Mouse (Mus musculus) kidney, adult 8-10 months (tissue): ENCODE measurements around the gene Blnk.

Experiments
- DNase-seq, 2 experiments: peaks; one replicate each; pipeline ENCODE4 v3.0.0; 2022

Blnk gene

DNA sequence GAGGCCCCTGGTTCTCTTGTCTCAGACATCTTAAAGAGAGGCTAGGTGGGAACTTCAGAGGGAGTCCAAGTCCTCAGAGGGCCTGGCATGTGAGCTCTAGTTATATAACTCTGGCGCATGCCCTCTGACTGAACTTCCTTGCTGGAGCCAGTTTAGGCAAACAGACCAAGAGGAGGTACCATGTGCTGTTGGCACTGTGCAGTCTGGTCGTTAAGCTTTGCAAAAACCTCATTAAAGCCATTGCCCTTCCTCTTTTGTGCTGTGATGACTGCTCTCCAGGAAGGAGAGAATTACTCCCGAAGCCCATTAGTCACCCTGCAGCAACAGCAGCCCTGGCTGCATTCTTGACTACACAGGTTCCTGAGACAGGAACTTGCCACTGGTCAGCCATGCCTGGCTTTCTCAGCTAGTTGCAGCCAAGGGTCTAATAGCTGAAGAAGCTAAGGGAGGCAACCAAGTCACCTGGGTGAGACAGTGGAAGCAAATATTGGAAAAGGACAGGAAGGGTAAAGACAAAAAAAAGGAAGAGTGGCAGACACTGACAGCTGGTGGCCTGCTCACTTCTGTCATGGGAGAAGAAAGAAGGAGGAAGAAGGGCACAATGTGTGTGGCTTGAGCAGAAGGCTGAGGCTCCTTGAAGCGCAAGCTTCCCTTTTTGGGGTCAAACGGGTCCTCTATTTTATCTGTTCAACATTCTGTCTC lies 4.3 kb upstream of the Blnk start:
- peak; percentile 66 to 85 for DNase-seq

DNA sequence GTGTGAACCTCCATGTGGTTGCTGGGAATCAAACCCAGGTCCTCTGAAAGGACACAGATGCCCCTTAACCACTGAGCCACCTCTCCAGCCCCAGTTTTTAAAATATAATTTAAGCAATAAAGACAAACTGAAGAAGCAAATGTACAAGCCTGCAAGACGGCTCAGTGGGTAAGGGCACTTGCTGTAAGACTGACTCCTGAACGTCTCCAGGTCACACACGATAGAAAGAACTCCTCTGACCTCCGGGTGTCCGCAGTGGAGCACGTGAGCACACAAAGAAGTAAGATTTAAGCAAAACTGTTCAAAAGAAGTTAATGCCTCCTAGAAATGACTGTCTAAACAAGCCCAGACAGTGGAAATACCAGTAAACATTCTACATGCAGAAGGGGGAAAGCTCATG lies 2.4 kb upstream of the Blnk start:
- DNase-seq = no peak

DNA sequence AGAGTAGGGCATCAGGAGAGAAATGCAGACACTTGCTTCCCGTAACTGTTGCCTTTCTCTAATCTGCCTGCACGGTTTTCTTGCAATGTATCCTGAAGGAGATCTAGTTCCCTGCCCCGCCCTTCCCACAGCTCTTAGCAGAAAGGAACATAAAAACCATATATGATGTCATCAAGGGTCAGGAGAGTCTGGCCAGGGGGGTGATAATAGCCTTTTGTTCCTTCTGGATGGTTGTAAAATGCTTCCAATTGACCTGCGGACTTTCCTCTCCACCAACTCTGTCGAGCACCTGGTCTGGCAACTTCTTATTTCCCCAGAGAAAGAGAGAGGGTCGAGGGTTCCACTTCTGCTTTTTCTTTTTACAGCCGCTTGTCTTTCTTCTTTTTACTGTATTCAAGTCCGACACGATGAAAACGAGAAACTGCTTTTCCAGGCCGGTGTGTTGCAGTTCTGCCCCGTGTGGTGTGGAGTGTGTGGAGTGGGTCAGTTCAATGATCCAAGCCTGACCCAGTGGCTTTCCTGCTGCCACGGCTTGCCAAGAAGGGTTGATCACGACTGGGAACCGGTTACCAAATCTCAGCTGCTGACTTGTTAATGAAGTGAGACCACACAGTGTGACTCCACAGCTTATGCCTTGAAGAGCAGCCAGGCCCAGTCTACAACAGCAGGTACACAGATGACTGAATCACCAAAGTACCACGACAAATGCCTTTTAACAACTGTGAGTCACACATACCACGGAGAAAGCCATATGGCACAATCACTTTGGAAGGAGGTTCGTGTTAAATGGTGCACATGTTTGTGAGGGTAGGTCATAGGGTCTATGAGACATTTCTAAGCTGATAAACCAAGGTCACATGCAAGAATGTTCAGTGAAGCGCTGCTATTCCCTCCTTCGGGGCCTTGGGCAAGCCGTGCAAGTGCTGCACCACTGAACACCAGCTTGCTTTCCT lies 1.4 kb upstream of the Blnk start:
- DNase-seq = peak; percentile 34 to 55

DNA sequence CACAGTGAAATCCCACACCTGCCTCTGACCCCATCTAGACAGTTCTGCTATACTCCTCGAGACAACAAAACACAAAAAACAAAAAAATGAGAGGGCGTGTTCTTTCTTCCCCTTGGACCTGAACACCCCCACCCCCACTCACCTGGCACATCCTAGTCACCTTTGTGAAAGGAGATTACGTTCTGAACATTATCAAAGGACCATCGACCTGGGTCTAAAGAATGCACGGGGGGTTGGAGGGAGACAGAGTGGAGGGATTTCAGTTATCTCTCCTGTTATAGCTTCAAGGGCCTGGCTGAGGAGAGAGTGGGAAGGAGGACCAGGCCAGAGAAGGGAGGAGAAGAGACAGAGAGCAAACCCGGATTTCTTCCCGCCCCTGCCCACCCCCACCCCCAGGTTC lies 576 bp upstream of the Blnk start:
- DNase-seq = no peak

DNA sequence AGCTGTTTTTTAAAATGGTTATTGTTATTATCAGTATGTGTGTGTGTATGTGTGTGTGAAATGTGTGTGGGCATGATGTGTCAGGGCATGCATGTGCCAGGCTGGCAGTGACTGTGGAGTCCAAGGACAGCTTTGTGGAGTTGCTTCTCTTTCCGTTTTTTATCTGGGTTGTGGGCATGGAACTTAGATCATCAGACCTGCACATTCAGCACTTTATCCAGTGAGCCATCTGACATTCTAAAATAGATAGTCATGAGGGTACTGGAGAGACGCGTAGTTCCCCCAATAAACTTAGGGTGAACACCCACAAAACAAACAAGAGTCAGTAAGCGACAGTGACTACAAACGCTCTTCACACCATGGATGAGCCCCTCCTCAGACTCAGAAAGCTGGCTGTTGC lies 979 bp downstream of the Blnk start:
- no peak for DNase-seq

GRCm38 (mm10) chr19:40992517-40993044 lies 1.8 kb downstream of the Blnk start:
- no peak for DNase-seq

- no peak for DNase-seq
These were observed 2.2 kb downstream of the Blnk start for GRCm38 (mm10) chr19:40992096-40992495.

GRCm38 (mm10) chr19:40991626-40992025 lies 2.7 kb downstream of the Blnk start:
- no peak for DNase-seq

DNA sequence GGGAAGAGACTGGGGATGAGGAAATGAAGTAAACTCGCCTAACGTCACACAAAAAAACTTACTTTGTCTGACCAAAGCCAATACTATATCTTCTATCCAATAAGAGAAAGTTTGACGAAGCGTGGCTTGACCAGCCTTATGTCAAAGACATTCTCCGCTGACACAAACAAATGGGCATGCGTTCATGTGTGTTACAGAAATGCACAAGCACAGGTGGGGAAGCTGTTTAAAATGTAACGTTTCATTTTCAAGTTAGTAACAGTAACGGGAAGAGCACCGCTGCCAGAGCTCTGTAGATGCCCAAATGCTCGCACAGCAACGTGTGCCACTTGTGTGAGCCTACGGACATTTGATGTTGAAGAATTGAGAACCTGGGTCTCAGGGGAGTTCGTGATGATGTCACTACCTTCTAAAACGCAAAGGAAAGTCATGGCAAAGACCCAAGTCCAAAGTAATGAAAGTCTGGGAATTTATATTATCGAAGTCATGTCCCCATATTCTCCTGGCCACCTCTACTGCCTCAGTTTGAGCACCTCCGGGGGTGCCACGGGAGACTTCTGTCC lies 3.5 kb downstream of the Blnk start:
- DNase-seq = no peak

- DNase-seq = no peak
These were observed 4.3 kb downstream of the Blnk start for GRCm38 (mm10) chr19:40989961-40990600.

GRCm38 (mm10) chr19:40988856-40989255 lies 5.5 kb downstream of the Blnk start:
- no peak for DNase-seq

DNA sequence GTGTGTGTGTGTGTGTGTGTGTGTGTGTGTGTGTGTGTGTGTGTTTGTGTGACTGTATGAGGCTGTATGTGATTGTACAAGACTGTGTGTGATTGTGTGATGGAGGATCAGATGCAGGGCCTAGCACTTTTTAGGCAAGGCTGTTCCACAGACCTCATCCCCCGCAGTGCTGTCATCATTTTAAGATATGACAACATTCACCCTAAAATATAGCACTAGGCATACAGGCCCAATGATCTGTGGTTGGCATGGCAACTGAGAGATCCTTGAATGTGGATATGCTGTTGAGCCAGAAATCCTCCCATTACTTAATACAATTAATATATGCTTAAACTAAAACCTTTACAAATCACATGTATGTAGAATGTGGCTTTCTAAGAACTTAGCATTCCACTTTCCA lies 9.8 kb downstream of the Blnk start:
- no peak for DNase-seq

DNA sequence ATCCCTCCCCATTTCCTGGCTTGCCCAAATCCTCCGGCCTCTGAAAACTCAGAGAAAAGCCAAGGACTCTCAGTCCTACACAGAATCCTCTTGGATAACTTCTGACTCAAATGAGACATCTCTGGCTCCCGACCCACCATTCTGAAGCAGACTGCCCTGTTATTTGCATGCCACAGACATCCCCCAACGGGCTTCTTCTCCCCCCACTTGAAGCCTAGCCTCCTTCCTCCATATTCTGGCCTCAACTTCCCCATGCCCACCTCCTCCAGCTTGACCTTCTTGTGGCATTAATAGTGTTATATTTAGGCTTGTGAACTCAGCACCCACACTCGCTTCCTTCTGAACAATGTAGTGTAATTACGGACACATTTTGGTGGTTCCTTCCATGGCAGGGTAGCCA lies 13.7 kb downstream of the Blnk start:
- DNase-seq = no peak

DNA sequence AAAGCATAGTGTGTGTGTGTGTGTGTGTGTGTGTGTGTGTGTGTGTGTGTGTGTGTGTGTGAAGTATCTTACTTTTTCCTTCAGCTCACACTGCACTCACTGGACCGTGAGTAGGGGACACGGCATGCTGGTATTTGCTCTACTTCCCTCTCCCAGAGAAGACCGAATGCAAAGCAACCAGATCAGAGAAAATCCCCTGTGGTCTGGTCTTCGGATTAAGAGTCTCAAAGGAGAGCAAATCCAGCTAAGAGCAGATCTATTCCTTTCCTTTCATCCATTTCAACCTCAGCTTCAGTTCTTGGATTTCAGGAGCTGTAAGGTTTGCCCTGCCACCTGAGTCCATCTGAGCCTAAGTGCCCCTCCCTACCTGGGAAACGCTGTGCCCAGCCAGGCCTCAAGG lies 16.3 kb downstream of the Blnk start:
- DNase-seq = no peak

DNA sequence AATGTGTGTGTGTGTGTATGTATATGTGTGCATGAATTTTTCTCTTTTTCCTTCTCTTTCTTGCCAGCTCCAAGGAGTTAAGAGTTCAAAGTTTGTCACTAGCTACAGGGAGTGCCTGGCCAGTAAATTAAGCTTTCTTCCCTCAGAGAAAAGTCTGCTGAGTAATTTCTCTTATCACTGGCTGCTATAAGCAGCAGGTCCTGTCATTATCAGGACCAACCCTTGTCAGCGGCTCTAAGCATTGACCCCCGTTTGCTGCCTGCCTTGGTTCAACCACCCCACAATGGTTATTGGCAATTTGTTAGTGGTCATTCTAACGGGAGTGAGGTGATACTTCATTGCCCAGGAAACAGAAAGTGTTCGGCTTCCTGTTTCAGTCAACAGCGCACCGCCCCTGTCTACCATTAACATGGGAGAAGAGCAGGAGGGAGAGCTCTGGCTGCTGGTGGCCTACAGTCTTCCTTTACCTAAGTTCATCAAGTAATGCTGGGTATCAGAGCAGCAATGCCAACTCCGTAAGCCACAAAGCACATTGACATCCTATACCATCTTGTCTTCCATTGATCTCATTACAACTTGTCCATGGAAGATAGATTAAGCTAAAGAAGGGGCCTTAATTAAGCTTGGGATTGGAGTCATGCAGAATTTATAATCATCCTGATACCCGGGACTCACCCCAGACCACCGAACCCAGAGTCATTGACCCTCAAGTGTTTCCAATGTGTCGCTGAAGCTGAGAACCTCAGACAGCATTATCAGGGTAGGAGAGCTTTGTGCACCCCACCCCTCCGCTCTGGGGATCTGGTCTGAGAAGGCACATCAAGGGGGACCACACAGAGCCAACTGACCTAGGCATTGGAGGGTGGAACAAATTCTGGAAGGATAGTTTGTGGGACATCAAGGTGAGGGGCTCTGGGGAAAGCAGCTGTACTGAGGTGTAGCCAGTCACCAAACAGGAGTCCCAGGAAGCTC lies 17.1 kb downstream of the Blnk start:
- DNase-seq = no peak

DNA sequence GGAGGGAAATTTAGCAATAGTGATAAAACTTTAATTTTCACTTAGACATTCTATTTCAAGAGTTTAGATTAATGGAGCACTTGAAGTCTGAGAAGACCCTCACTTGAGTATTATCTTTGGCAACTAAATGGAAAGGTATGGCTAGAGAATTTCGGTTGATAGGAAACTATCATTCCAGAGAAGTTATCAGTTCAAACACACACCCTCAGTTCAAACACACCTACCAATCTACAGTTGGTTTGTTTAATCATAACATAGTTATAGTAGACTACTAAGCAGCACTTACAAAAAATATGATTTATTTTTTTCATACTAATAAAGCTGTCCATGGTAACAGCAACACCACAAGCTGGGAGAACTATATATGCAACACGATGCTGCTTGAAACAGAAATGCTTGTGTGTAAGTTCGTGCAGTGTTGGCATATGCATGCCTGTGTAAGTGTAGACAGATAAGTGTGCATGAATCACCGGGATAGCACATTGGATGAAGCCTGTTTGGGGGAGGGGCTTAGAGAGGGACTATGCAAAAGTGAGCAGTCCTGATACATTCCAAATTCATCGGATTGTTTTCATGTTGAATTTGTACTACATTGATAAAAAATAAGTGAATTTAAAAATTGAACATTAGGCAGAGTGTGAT lies 22.9 kb downstream of the Blnk start:
- no peak for DNase-seq

- no peak for DNase-seq
These were observed 23.6 kb downstream of the Blnk start for GRCm38 (mm10) chr19:40970775-40971174.

- no peak for DNase-seq
These were observed 24.0 kb downstream of the Blnk start for GRCm38 (mm10) chr19:40970301-40970700.

- no peak for DNase-seq
These were observed 29.1 kb downstream of the Blnk start for GRCm38 (mm10) chr19:40964936-40965850.

- no peak for DNase-seq
These were observed 29.9 kb downstream of the Blnk start for GRCm38 (mm10) chr19:40964367-40964891.
